Mouse (Mus musculus) adrenal gland, postnatal 36 days (tissue): ENCODE data around the gene Olfr503. TPM values are rescaled to one million over a fixed set of nuclear protein-coding genes. Genes with fewer than 3 reads are reported as not detected.
"Not testable (repeated sequence)": the region's sequence is repeated elsewhere in the genome, so short reads cannot be mapped to it uniquely, and the experiment has no call there.

Source experiments
- DNase-seq, 2 experiments: peaks; one replicate each; pipeline ENCODE4 v3.0.0; 2021; ENCODE audit warnings: mixed read lengths in 1 of 2
- long read RNA-seq, 2 experiments: library from polyadenylated mRNA; stranded (forward); transcript quantifications; one replicate each; pipeline ENCODE4 v2.0.0; 2021; ENCODE audit warnings: borderline sequencing depth in 2 of 2
- total RNA-seq, 2 experiments: library from RNA; stranded (reverse); gene quantifications; 2 replicates each; pipeline ENCODE4 v1.2.3; 2021

The Olfr503 gene
- total RNA-seq: not detected
- long read RNA-seq, experiment 1: 0 reads
- long read RNA-seq, experiment 2: 0 reads

GRCm38 (mm10) chr7:108544227-108544626, at the start of gene Olfr503:
Gene Olfr503 (plus strand): TSS chr7:108544527.
- not testable (repeated sequence) for DNase-seq

DNA sequence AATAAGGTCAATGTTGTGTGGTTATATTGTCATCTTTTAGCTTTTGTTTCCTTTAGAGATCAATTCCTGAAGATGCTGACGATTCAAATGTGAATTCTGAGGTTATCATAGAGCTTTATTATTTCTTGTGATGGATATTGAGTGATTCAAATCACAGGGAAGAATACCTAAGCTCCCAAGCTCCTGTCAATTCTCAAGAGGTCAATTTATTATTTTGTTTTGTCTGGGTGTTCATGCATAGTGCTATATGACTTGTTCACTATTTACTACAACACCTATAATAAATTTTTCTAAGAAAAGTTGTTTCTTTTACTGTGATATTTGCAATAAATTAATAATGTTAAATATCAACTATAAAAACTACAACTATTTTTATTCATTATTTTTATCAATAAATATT, 19.4 kb upstream of the Olfr503 start, which contains the start of gene Olfr502:
TSS of gene Olfr502 (minus strand) at position 101 of the 400 bp plus-strand sequence.
- DNase-seq: no peak

DNA sequence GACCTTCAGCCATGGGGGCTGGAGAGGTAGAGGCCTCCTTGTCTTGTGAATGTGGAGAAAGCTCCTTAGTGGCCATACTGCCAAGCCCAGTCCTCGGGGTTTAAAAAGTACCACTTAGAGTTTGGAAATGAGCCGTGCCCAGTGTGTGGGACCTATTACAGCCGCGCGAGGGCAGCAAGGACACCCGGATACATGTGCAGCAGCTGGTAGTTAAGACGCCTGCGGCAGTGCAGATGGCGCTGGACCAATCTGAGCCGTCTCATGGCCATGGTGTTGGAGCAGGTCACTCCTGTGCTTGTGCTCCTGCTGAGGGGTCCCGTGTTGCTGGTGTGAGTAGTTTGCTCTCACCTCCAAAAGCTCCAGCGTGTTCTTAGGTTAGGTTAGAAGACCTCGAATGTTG, 1.9 kb upstream of the Olfr503 start:
- DNase-seq: no peak

GRCm38 (mm10) chr7:108565693-108566092, 21.4 kb downstream of the Olfr503 start, which contains the start of gene Olfr504:
Gene Olfr504 (minus strand): TSS chr7:108565793.
- DNase-seq: no peak

DNA sequence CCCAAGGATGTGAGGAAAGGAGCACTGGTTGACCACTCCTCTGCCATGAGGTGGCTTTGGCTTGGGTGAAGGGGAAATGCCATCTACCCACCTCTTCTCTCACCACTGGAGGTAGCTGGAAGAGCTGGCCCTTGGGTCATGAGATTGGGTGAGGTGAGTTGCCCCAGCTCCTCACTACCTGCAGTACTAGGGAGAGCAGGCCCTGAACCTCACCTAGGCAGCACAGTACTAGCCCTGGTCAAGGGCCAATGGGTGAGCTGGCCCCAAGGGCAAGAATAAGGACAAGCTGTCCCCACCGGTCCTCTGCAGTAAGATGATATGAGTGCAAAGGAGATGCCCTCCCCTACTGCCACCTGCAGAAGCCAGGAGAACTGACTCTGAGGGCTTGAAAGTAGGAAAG, 45.5 kb downstream of the Olfr503 start:
- DNase-seq: no peak

Other genes starting within 250 kb of the Olfr503 start
- gene Olfr491, start 231.1 kb upstream of the Olfr503 start, total RNA-seq: not detected
- not detected for gene Olfr492, start 220.9 kb upstream of the Olfr503 start, total RNA-seq
- not detected for gene Olfr493, start 197.5 kb upstream of the Olfr503 start, total RNA-seq
- not detected for gene Olfr494, start 179.2 kb upstream of the Olfr503 start, total RNA-seq
- gene Olfr495, start 151.4 kb upstream of the Olfr503 start, total RNA-seq: not detected
- not detected for gene Olfr497, start 124.1 kb upstream of the Olfr503 start, total RNA-seq
- gene Olfr498, start 79.2 kb upstream of the Olfr503 start, total RNA-seq: not detected
- gene Olfr502, start 19.5 kb upstream of the Olfr503 start, total RNA-seq: not detected
- not detected for gene Olfr504, start 21.3 kb downstream of the Olfr503 start, total RNA-seq
- not detected for gene Olfr506, start 66.3 kb downstream of the Olfr503 start, total RNA-seq
- gene Olfr507, start 77.3 kb downstream of the Olfr503 start, total RNA-seq: not detected
- not detected for gene Olfr508, start 85.5 kb downstream of the Olfr503 start, total RNA-seq
- gene Olfr509, start 107.4 kb downstream of the Olfr503 start, total RNA-seq: not detected
- not detected for gene Olfr510, start 121.9 kb downstream of the Olfr503 start, total RNA-seq
- not detected for gene Olfr512, start 168.8 kb downstream of the Olfr503 start, total RNA-seq
- not detected for gene Olfr513, start 206.4 kb downstream of the Olfr503 start, total RNA-seq